Mouse (Mus musculus) c-Kit-positive CD71-negative TER-119-negative erythroid progenitor cells, embryonic 14.5 days (primary cell): ENCODE measurements at regions not wholly inside any gene's neighbourhood (a gene's known extent, or its start where the extent isn't known, plus 50 kb on each side); places are given as distances from the start of the nearest gene placed in this dataset.
A peak's percentile ranks its signal among the peaks of the same experiment; 100 is the strongest.
"Not testable (repeated sequence)": the region's sequence is repeated elsewhere in the genome, so short reads cannot be mapped to it uniquely, and the experiment has no call there.

Experiments used
- DNase-seq: peaks from one replicate; pipeline ENCODE4 v3.0.0-alpha.2; 2013; ENCODE audit warnings: low read depth

DNA sequence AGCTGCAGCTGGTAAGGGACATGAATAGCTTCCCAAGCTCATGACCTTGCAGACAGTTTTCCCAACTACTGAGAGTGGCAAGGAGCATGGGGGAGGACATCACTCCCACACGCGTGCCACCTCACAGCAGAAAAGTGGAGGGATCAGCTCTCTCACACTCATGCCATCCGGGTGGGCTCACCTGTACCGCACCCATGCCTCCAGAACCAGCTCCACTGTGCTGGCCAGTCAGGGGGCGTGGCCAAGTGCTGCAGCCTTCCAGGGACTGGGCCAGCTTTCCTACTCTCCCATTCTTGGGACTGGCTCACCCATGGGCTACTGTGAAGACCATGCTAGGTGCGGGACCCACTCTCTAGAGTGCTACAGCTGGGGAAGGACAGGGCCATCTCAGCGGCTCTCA is 88.4 kb upstream of the Klf13 start:
- no peak for DNase-seq

DNA sequence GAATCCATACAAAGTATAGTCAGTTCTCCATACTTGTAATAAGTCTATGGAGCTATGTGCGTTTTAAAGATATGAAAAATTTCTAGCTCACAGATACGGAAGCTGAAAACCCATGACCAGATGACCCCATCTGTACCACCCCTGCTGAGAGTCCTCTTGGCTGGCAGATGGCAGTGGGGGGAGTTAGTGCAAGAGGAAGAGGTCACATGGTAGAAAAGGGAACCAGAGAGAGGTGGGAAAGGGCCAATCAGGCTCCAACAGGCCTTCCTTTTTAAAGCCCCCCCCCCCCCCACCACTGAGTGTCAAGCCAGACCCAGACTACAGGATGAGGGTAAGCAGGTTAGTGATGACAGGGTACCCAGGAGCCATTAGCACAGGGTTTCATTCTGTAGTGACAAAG is 86.4 kb upstream of the Klf13 start:
- DNase-seq, result no peak

DNA sequence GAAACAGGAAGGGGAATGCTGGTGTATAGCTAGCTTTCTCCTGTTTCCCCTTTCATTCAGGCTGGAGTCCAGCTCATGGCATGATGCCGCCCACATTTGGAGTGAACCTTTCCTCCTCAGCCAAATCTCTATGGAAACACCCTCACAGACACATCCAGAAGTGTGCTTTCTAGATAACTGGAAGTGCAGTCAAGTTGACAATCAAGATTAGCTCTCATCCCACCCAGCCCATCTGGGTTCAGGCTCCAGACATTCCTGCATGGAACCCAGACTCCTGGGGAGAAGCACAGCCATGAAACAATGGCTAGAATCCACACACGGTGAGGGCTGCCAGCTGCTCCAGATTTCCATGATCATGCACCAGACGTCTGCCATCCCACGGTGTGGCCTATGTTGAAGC is 85.5 kb upstream of the Klf13 start:
- DNase-seq, result no peak

DNA sequence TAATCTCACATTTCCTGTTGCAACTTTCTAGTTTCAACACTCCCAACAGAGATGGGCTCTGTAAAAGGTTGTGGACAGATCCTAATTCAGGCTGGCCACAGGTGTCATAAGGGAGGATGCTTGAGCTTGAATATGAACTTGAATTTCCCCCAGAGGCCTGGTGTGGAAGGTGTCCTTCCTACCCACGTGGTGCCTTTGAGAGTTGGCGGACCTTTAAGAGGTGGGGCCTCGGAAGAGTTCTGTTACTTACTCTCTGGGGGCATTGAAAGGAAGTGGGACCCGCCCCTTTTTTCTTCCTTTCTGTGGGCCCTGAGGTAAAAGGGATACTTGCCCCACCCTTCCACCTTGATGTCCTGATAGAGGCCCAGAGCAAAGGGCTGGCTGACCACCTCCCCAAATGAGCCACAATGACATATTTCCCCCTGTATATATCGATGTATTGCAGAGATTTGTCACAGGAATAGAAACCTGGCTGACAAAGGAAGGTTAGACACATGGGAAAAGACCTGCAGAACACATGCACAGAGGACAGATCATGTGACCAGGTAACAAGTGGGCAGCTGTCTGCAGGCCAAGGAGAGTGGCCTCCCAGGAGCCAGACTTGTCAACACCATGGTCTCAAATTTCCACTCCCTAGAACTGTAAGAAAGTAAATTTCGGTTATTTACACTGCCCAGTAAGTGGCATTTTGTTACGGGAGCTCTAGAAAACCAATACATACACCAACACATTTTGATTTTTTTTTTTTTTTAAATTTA is 84.2 kb upstream of the Klf13 start:
- DNase-seq, result no peak

DNA sequence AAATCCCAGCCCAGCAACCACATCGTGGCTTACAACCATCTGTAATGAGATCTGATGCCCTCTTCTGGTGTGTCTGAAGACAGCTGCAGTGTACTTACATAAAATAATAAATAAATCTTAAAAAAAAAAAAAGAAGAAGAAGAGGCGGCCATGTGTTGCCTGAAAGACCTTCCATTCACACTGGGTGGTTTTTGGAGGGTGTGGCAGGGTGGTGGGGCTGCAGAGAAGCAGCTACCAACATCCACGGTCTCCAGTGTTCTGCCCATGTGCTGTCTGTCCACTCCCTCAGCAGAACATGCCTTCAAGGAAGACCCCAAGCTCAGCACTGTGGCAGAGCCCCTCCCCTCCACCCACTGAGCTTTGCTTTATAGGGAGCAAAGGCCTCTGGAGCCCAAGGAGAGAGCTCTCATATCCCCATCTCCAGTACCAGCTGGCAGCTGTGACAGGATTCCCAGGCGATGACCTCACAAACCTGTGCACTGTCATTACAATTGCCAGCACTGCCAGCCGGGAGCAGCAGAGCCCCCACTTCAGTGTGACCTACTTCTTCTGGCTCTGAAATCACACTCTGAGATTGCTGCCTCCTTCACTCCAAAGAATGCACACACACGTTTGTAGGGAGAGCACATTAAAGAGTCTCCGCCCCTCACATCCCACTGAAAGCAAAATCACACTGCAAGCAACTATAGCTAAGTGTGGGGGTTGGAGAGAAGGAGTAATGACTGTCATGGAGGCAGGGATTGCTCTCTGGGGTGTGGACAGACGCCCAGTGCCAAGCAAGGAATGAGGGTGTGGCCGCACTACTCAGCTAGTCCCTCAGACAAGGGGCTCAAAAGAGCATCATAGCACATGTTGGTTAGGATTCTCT is 82.8 kb upstream of the Klf13 start:
- no peak for DNase-seq

DNA sequence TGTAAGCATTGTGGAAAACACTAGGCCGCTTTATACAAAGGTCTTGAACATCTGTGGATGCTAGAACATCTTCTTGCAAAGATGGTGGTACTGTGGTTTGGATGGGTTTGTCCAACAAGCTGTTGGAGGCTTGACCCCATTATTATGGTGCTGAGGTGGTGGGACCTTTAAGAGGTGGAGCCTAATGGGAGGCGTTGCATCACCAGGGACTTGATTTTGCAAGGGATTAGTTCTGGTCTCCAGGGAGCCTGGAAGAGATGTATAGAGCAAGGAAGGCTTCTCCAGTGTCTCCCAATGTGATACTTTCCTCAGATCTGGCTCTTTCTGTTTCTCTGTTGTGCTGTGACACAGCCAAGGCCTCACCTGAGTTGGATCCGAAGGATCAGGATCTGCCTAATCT is 79.4 kb upstream of the Klf13 start:
- no peak for DNase-seq

DNA sequence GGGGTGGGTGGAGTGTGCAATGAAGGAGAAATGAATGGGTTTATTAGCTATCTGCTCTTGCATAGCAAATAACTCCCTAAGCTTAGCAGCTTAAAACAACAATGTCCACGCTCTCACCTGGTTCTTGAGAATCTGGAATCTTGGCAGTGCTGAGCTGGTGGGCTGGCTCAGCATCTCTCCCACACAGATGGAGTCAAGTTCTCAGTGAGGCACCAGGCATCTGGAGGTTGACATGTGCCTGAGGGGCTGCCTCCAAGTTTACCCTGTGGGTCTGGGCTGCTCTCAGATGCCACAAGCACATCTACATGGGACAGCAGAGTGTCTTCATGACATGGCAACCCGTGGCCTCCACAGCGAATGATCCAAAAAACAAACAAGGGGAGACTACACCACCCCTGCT is 78.2 kb upstream of the Klf13 start:
- DNase-seq, result no peak

DNA sequence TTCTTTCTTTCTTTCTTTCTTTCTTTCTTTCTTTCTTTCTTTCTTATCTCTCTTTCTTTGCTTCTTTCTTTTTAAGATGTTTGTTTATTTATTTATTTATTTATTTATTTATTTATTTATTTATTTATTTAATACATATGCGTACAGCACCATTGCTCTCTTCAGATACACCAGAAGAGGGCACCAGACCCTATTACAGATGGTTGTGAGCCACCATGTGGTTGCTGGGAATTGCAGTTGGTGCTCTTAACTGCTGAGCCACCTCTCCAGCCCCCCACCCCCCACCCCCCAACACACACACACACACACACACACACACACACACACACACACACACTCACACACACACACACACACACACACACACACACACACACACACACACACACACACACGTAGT is 76.4 kb upstream of the Klf13 start:
- not testable (repeated sequence) for DNase-seq

DNA sequence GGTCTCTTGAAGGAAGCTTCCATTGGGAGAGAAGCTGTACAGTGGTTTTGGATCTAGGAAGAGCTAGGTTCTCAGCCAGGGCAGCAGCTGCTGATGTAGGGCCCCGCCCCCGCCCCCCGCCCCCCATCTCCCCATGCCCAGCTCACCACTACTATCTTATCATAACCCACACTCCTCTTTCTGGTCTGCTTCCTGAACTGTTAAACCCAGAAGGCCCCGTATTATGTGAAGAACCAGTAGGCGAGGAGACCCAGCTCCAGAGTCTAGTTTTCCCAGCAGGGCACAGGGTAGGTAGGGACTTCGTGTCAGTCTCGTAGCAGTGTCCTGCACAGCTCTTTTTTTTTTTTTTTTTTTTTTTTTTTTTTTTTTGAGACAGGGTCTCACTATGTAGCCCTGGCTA is 75.5 kb upstream of the Klf13 start:
- no peak for DNase-seq

DNA sequence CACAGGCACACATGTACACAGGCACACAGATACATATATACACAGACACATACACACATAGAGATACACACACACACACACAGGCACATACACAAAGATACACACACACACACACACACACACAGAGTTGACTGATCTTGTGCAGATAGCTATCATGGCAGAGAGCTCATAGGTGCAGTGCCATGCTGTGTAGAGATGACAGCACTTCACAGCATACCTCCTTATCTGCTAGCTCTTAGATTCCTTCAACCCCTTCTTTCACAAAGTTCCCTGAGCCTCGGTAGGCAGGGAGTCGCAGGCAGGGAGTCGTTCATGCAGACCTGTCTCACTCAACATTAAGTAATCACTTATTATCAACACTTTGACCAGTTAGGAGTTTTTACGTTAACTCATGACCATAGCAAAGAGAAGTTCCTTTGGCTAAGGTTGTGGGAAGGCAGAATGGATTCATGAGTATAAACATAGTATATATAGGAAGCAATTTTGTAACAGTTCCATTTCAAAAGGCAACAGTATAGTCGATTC is 74.4 kb upstream of the Klf13 start:
- DNase-seq, result no peak

DNA sequence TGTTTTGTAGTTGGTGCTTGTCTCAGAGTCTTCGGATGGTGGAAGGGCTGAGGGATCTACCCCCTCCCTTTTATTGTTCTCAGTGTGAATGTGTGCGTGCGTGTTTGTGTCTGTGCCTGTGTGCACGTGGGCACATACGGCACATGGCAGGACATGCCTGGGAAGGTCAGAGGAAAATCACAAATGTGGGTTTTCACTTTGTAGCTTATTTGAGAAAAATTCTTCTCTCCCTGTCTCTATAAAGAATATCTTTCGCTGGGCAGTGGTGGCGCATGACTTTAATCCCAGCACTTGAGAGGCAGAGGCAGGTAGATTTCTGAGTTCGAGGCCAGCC is 73.5 kb upstream of the Klf13 start:
- DNase-seq, result no peak

DNA sequence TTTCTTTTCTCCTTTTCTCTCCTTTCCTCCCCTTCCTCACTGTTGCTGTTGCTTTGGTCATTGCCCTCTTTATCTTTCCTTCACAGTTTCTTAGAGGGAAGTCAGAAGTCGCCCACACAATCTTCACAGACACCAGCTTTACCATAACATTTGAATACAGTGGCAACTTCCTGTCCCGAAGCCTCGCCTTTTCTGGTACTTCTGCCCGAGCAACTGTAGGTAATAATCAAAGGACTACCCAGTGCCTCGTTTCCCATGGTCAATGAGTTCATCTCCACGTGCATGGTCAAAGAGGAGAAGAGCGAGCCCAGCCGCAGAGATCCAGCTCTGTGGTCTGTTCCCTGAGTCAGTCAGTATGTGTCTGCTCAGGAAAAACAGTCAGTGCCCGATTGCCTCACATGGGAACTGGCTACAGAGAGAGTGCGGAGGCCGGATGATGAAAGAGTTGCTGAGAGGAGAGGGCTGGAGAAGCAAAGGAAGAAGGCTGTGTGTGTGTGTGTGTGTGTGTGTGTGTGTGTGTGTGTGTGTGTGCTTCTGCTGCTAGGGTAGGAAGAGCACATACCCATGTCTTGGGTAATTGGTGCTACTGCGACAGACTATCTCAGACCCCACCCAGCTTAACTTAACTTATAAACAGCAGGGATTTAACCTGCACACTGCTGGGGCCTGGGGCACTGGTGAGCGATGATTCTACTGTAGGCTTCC is 73.0 kb upstream of the Klf13 start:
- peak; percentile 78 for DNase-seq

DNA sequence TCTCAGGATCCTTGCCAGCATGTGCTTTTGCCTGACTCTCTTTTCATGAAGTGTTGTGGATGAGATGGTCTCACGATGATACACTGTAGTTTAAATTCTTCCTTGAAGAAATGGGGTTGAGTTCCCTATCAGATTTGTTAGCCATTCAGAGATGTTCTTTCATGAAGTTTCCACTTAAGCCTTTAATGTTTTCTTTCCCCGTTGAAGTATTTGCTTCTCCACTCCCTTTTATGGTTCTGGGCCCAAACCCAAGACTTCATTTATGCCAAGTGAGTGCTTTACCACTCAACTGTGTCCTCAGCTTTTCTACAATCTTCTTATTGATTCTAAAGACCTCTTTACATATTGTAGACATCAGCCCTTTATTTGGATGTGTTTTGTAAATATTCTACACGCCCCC is 71.9 kb upstream of the Klf13 start:
- DNase-seq, result no peak

DNA sequence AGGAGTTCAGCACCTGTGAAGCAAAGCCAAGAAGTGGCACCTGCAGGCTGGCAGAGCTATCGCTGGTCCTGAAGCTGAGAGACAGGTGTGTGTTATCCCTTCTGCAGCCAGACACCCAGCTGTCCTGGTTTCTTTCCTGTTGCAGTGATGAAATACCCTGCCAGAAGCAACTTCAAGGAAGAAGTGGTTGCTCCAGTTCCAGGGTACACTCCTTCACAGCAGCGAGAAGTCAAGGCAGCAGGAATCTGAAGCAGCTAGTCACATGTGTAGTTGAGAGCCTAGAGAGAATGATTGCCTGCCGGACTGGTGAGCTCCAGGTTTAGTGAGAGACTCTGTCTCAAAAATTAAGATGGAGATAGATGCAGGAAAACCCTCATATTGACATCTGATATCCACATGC is 69.1 kb upstream of the Klf13 start:
- no peak for DNase-seq

DNA sequence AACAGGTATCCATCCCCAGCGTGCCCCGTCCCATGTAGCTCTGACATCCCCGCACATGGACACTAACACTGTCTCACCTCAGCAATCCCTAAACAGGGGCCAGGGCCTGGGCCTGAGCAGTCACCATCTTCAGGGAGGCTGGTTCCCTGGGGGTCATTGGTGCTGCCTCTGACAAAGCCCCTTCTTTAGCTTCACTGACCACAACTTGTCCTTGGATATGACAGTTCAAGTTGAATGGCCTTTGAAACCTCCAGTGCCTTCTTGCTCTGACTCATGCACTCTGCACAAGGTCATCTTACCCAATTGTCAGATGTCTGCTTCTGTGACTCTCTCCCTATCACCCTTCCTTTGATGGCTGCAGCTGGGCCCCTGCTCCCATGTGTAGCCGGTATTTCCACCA is 68.2 kb upstream of the Klf13 start:
- DNase-seq, result no peak

DNA sequence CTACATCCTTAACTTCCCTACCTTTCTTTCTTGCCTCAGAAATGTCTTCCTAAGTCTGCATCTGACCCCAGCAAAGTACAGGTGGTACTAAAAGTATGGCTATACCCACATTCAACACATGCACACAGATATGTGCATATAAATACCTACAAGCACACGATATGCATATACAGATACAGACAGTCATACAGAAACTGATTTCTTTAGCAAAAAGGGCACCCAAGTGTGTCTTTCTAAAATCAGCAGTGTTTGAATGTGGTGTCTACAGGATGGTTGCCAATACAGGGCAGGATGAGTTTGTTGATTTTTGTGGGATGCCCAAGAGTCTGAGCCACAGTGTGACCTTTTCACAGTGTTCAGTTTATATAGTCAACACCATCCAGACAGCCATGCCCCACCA is 67.0 kb upstream of the Klf13 start:
- DNase-seq, result no peak

DNA sequence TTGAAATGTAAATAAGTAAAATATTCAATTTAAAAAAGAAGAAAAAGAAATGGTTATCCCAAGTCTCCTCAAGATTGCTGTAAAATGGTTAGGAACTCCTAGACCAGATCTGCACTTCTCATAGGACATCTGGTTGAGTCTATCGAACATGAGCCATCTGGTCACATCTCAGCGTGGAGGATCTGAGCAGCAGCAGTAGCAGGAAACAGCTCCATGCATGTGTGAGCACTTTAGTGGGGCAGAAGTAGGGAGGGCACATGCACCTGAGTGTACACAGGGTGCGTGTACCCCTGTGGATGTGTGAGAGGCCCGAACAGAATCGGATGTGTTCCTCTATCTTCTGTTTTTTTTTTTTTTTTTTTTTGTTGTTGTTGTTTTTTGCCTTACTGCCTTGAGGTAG is 65.2 kb upstream of the Klf13 start:
- no peak for DNase-seq

DNA sequence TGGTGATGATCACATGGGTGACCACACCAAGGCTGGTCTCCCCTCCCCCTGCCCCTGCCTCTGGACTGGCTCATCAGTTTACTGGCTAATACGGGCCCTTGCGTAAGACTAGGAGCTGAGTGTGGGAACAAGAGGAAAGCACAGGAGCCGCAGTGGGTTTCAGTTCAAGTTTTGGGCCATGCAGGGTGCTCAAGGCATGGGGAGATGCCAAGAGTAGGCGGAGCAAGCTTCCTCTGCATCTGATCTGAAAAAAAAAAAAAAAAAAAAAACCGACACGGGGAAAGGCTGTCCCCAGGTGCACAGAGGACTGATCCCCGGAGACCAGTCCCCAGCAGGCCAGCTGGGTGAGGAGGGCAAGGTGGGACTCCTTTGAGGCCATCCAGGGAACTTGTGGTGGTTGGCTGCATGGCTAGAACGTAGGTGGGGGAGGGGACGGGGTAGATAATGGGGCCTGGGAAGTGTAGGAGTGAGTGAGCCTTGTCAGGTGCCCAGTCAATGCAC is 62.9 kb upstream of the Klf13 start:
- DNase-seq, result no peak

DNA sequence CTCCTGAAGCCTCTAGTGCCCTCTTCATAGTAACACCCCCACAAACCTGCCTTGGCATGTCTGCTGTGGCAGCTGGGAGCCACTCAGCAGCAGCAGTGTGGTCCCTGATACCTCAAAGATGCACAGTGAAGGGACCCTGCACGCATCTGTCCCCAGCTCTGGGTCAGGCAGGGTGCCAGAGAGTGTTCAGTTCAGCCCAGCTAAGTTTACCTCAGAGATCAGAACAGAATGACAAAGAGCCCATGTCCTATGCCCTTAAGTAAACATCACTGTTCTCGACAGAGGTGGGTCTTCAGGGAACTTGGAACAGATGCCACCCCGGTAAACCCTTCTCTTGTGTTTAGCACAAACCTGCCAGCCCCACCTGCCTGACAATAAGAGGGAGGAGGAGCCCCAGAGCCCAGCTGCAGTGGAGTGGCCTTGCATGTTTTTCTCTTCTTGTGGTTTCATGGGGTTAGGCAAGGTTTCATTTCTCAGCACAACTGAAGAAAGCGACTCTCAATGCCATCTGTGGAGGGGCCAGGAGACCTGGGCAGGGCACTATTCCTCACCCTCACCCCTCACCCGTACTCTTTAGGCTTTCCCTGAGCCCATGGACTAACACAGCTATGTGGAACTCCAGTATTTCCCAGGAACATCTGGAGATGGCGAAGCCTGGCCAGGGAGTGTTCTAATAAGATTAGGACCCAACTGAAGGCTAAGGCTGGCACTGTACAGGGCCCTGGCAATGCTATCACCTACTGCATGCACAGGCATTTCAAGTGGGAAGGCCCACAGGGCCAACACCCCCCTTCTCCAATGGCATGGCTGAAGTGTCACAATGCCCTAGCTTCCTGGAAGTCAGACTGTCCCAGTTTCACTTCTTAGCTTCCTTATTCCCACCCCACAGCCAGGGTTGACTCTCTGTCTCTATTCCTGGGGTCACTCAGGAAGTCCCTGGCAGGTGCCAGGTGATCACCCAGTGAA is 60.6 kb upstream of the Klf13 start:
- DNase-seq, result no peak

DNA sequence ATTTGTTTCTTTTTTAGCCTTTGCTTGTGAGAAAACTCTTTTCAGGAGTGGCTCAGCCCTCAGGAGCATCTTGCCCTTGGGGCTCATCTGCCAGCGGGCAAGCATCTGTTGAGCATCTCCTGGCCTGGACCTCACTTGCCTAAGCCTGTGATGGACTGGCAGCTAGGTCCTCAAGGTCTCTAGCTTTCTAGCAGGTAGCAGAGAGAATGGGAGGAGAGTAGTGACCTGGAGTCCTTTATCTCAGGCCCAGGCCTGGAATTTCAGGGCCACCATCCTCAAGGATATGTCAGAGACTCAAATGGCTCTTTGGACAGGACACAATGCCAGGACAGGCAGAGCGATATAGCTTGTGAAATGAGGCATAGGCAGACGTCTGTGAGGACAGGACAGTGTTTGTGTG is 59.3 kb upstream of the Klf13 start:
- DNase-seq, result no peak

DNA sequence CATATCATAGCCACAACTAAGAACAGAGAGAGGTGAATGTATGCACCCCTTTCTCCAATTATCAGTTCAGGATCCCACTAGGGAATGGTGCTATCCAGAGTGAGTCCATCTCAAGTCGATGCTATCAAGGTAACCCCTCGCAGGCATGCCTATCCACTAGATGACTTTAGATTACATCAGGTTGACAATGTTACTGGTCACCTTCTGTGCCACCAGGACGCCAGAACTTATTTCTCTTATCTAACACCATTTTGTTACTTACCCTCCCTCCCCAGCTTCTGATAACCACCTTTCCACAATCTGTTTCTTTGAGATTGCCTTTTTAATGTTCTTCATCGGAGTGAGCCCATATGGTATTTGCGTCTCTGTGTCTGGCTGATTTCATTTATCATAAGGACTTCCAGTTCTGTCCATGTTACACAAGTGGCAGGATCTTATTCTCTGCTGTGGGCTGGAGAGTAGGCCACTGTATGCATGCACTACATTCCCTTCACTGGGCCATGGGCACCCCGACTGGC is 57.9 kb upstream of the Klf13 start:
- no peak for DNase-seq
